Mouse (Mus musculus): ENCODE measurements around the gene Htr5b. TPM values are rescaled to one million over a fixed set of nuclear protein-coding genes. Genes with fewer than 3 reads are reported as not detected.
A peak's percentile ranks its signal among the peaks of the same experiment; 100 is the strongest.

Htr5b gene
- polyA plus RNA-seq (2015; fragmentation: Nextera tagmentation; extraction: Ambion mirVana): not detected in 2 replicates

DNA sequence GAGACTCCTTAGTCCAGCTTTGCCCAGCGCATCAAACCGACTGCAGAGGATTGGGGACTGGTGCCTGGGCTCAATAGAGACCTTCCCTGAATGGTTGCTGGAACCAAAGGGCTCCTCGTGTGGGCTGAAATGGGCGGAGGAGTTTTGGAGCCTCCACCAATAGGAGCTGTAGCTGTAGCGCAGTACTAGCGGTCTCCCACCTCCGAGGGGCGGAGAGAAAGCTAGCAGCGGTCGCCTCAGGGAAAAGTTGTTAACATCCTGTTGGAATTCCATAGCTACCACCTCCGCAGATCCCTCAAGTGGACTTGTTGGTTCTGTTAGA is at the start of gene Htr5b:
Gene Htr5b (minus strand): TSS at position 67 of the 322 bp plus-strand sequence.
- ATAC-seq (ENCODE audit: low read depth): peak; percentile 80
- peaks cover 14% of the 10 kb centered on the region for H3K27me3 ChIP-seq (ENCODE audit: control insufficient read depth, insufficient read depth, low read depth, low read length)
- 4% methylated on average over 11 of the region's 11 CpGs for WGBS

DNA sequence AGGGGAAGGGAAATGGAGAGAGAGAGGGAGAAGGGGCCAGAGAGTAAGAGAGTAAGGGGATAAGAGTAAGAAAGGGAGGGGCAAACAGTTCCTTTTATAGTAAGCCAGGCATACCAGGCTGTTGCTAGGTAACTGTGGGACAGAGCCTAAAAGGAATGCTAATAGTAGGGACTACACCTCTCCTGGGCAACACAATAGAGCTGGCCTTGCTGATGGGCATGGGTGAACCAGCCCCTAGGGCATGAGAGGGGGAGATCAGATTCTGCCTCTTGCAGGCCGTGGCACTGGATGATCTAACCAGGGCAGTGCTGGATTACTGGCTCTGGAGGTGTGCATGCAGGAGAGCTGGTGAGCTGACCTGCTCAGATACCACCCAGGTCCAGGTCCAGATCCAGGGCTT is 49.2 kb upstream of the Htr5b start:
- H3K9ac ChIP-seq (ENCODE audit: low read length): no peak overlapping the region
- H3K27ac ChIP-seq (ENCODE audit: low read length): no peak overlapping the region
- H3K9me3 ChIP-seq (ENCODE audit: control insufficient read depth, low read length): no peaks in the 10 kb centered on the region
- no peaks in the 10 kb centered on the region for H3K27me3 ChIP-seq (ENCODE audit: control insufficient read depth, insufficient read depth, low read depth, low read length)
- no peak overlapping the region for H3K4me3 ChIP-seq (ENCODE audit: low read length)
- H3K4me2 ChIP-seq (ENCODE audit: low read depth, low read length): no peak overlapping the region
- H3K36me3 ChIP-seq (ENCODE audit: control insufficient read depth, insufficient read depth, low read length): no peaks in the 10 kb centered on the region
- ATAC-seq (ENCODE audit: low read depth): no peak
- H3K4me1 ChIP-seq (replicated peaks; ENCODE audit: control insufficient read depth, insufficient read depth, low read length): no peaks in the 10 kb centered on the region
- WGBS: 22% methylated on average over 1 of the region's 1 CpGs

More for the DNA sequence above, at the start of gene Htr5b:
- no peaks in the 10 kb centered on the region for H3K36me3 ChIP-seq (ENCODE audit: control insufficient read depth, insufficient read depth, low read length)
- no peak within 1 kb of the TSS for H3K9ac ChIP-seq (ENCODE audit: low read length)
- no peak within 1 kb of the TSS for H3K27ac ChIP-seq (ENCODE audit: low read length)
- H3K4me2 ChIP-seq (ENCODE audit: low read depth, low read length): peak within 1 kb of the TSS; percentile 53
- H3K9me3 ChIP-seq (ENCODE audit: control insufficient read depth, low read length): no peaks in the 10 kb centered on the region
- peaks cover 8% of the 10 kb centered on the region for H3K4me1 ChIP-seq (replicated peaks; ENCODE audit: control insufficient read depth, insufficient read depth, low read length)
- peak within 1 kb of the TSS; percentile 28 for H3K4me3 ChIP-seq (ENCODE audit: low read length)

DNA sequence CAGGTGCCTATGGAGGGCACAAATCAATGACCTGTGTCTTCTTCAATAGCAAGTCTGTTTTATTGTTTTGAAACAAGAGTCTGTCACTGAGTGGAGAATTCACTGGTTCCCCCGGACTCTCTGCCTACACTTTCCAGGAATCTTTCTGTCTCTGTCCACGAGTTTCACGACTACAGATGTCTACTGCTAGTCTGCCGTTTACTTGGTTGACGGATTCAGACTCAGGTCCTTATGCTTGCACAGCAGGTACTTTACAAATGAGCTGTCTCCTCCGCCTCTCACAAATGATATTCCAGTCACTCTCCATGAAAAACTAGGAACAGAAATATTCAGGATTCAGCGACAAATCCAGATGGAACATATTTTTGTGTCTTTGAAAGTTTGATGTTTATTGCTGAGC is 42.3 kb upstream of the Htr5b start:
- WGBS: 77% methylated on average over 7 of the region's 7 CpGs
- ATAC-seq (ENCODE audit: low read depth): no peak
- H3K9me3 ChIP-seq (ENCODE audit: control insufficient read depth, low read length): no peaks in the 10 kb centered on the region

DNA sequence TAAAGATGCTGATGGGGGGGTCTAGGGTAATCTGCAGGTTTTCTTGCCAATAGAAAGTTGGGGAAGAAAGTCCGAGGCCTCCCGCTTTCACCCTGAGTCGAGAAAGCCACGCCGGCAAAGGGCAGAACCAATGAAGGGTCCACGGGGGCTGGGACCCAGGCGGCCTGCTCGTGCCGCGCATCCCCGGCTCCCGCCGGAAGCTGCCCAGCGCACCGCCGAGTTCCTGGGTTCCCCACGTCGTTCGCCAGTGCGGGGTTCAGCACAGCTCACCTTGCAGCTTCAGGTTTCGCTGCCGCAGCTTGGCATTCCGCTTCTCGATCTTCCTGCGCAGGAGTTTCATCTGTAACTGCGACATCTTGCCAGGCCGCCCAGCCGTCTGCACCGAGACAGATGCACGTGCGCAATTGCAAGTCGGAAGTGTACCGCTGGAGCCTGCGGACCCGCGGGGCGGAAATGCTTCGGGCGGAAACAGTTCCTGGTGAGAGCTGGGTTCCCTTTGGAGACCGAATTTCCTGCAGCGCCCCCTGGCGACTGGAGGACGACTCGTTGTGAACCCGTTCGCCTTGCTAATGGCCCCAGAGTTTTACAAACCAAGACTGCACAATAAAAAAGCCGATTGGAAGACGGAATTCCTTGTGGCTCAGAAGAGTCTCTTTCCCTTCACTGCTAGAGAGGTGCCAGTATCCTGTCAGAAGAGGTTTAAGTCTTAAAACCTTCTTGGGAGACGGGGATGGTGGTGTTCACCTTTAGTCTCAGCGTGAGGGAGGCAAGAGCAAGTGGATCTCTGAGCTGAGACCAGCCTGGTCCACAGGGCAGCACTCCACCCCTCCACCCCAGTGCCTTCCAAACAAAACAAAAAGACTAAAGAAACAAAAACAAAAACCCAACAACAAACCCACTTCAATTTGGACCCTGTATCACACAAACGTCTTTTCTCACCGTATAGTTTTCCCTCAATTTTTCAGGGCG is 39.5 kb upstream of the Htr5b start, which contains the start of gene Ddx18:
Gene Ddx18 (minus strand): TSS at position 469 of the 969 bp plus-strand sequence.
- no peaks in the 10 kb centered on the region for H3K9me3 ChIP-seq (ENCODE audit: control insufficient read depth, low read length)
- peaks cover 18% of the 10 kb centered on the region for H3K36me3 ChIP-seq (ENCODE audit: control insufficient read depth, insufficient read depth, low read length)
- H3K4me1 ChIP-seq (replicated peaks; ENCODE audit: control insufficient read depth, insufficient read depth, low read length): peaks cover 4% of the 10 kb centered on the region; the same call in 1 of the 2 replicates
- peak within 1 kb of the TSS; percentile 76 for H3K9ac ChIP-seq (ENCODE audit: low read length)
- WGBS: 7% methylated on average over 53 of the region's 53 CpGs
- H3K4me2 ChIP-seq (ENCODE audit: low read depth, low read length): peak within 1 kb of the TSS; percentile 63
- peak within 1 kb of the TSS; percentile 82 for H3K4me3 ChIP-seq (ENCODE audit: low read length)
- peak within 1 kb of the TSS; percentile 21; the same call in 1 of the 2 replicates for H3K27ac ChIP-seq (ENCODE audit: low read length)
- H3K27me3 ChIP-seq (ENCODE audit: control insufficient read depth, insufficient read depth, low read depth, low read length): no peaks in the 10 kb centered on the region
- ATAC-seq (ENCODE audit: low read depth): peak; percentile 97

More for the DNA sequence above, 42.3 kb upstream of the Htr5b start:
- Histone ChIP-seq H3K4me2 (ENCODE audit: low read depth, low read length) (no peak overlapping the region), H3K4me3 (ENCODE audit: low read length) (no peak overlapping the region), H3K27ac (ENCODE audit: low read length) (no peak overlapping the region), H3K36me3 (ENCODE audit: control insufficient read depth, insufficient read depth, low read length) (no peaks in the 10 kb centered on the region), H3K4me1 (replicated peaks; ENCODE audit: control insufficient read depth, insufficient read depth, low read length) (peaks cover 4% of the 10 kb centered on the region; the same call in 1 of the 2 replicates), H3K27me3 (ENCODE audit: control insufficient read depth, insufficient read depth, low read depth, low read length) (no peaks in the 10 kb centered on the region), H3K9ac (ENCODE audit: low read length) (no peak overlapping the region)

DNA sequence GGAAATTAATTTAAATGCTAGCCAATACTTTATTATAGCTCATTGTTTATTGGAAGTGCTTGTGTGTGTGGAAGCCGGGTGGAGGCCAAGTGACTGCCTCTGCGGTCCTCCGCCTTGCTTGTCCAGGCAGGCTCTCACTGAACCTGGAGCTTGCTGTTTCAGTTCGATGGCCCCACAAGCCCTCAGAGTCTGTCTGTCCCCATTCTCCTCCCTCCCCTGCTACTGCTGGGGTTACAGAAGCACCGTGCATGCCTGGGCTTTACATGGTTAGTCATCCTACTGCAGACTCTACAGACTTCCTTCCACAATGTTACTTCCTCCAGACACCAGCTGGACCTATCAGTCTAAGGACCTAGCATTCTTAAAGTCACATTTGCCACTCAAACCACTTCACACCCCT is 29.6 kb upstream of the Htr5b start:
- H3K4me3 ChIP-seq (ENCODE audit: low read length): no peak overlapping the region
- 90% methylated on average over 5 of the region's 5 CpGs for WGBS
- H3K27ac ChIP-seq (ENCODE audit: low read length): no peak overlapping the region
- no peaks in the 10 kb centered on the region for H3K9me3 ChIP-seq (ENCODE audit: control insufficient read depth, low read length)
- no peak overlapping the region for H3K9ac ChIP-seq (ENCODE audit: low read length)
- H3K36me3 ChIP-seq (ENCODE audit: control insufficient read depth, insufficient read depth, low read length): peaks cover 65% of the 10 kb centered on the region
- no peak for ATAC-seq (ENCODE audit: low read depth)
- H3K27me3 ChIP-seq (ENCODE audit: control insufficient read depth, insufficient read depth, low read depth, low read length): no peaks in the 10 kb centered on the region
- H3K4me1 ChIP-seq (replicated peaks; ENCODE audit: control insufficient read depth, insufficient read depth, low read length): no peaks in the 10 kb centered on the region
- no peak overlapping the region for H3K4me2 ChIP-seq (ENCODE audit: low read depth, low read length)

DNA sequence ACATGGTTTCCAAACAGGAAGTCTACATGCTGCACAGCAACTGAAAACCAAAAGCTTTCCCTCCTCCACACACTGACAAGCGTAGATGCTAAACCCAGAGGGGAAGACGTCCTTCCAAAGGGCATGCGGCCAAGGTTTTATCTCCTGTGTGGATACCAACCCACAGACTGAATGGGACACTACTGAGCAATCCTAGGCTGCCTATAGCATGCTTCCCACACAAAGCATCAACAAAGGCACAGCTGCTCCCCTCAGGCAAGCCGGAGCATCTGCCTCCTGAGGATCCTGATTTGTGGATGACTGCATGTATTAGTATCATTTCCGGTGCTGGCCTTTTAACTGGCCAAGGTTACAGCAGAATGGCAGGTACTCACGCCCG is 23.2 kb upstream of the Htr5b start:
- WGBS: 77% methylated on average over 7 of the region's 7 CpGs
- H3K36me3 ChIP-seq (ENCODE audit: control insufficient read depth, insufficient read depth, low read length): peaks cover 20% of the 10 kb centered on the region
- no peak overlapping the region for H3K4me2 ChIP-seq (ENCODE audit: low read depth, low read length)
- no peak for ATAC-seq (ENCODE audit: low read depth)
- no peaks in the 10 kb centered on the region for H3K9me3 ChIP-seq (ENCODE audit: control insufficient read depth, low read length)
- no peak overlapping the region for H3K4me3 ChIP-seq (ENCODE audit: low read length)
- no peaks in the 10 kb centered on the region for H3K27me3 ChIP-seq (ENCODE audit: control insufficient read depth, insufficient read depth, low read depth, low read length)
- no peak overlapping the region for H3K27ac ChIP-seq (ENCODE audit: low read length)
- H3K4me1 ChIP-seq (replicated peaks; ENCODE audit: control insufficient read depth, insufficient read depth, low read length): no peaks in the 10 kb centered on the region
- no peak overlapping the region for H3K9ac ChIP-seq (ENCODE audit: low read length)

DNA sequence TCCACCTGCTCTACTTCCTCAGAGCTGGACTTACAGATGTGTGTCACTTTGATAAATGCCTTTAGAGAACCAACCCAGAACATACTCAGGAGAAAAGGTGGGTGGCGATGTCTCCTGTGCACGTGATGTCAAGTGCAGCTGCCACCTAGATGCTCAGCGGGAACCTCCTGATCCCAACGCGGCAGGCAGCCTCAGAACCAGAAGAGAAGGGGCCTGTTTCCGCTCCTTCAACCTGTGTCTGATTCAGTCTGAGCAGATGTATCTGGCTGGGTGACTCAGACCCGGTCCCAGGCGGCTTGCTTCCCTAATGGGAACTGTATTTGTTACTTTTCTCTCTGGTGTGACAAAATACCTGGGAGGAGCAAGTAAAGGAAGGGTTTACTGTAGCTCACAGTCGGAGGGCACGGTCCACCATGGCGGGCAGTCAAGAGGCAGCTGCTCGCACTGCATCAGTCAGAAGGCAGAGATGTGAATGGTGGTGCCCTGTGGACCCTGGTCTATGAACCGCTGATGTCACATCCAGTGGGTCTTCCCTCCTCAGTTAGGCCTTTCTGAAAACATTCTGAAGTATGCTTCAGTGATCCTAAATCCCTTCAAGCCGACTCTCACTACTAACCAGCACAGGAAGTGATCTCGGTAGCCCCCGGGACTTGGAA is 22.7 kb upstream of the Htr5b start:
- Histone ChIP-seq H3K27me3 (ENCODE audit: control insufficient read depth, insufficient read depth, low read depth, low read length) (no peaks in the 10 kb centered on the region), H3K4me2 (ENCODE audit: low read depth, low read length) (no peak overlapping the region), H3K4me1 (replicated peaks; ENCODE audit: control insufficient read depth, insufficient read depth, low read length) (no peaks in the 10 kb centered on the region), H3K9me3 (ENCODE audit: control insufficient read depth, low read length) (no peaks in the 10 kb centered on the region), H3K27ac (ENCODE audit: low read length) (no peak overlapping the region), H3K9ac (ENCODE audit: low read length) (no peak overlapping the region), H3K4me3 (ENCODE audit: low read length) (no peak overlapping the region), H3K36me3 (ENCODE audit: control insufficient read depth, insufficient read depth, low read length) (peaks cover 16% of the 10 kb centered on the region)
- WGBS: 78% methylated on average over 16 of the region's 16 CpGs
- no peak for ATAC-seq (ENCODE audit: low read depth)

DNA sequence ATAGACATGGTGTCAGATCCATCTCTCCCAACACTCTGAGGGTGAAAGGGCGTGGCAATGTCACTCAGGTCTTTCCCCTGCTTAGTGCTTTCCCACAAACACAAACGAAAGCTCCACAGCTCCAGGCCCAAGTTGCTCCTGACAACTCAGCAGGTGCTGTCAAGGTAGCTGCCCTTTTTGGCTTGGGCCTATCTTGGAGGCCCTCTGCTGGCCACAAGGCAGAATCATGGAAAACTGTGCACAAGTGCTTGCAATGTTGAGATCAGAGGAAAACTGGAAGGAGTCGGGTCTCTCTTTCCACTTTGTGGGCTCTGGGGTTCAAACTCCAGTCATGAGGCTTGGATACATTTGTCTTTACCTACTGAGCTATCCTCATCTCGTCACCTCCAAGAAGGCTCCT is 21.2 kb upstream of the Htr5b start:
- no peak for ATAC-seq (ENCODE audit: low read depth)
- H3K4me1 ChIP-seq (replicated peaks; ENCODE audit: control insufficient read depth, insufficient read depth, low read length): no peaks in the 10 kb centered on the region
- peaks cover 11% of the 10 kb centered on the region for H3K36me3 ChIP-seq (ENCODE audit: control insufficient read depth, insufficient read depth, low read length)
- H3K27me3 ChIP-seq (ENCODE audit: control insufficient read depth, insufficient read depth, low read depth, low read length): no peaks in the 10 kb centered on the region
- H3K4me3 ChIP-seq (ENCODE audit: low read length): no peak overlapping the region
- no peak overlapping the region for H3K27ac ChIP-seq (ENCODE audit: low read length)
- no peak overlapping the region for H3K4me2 ChIP-seq (ENCODE audit: low read depth, low read length)
- no peak overlapping the region for H3K9ac ChIP-seq (ENCODE audit: low read length)
- 64% methylated on average over 4 of the region's 4 CpGs for WGBS
- no peaks in the 10 kb centered on the region for H3K9me3 ChIP-seq (ENCODE audit: control insufficient read depth, low read length)

DNA sequence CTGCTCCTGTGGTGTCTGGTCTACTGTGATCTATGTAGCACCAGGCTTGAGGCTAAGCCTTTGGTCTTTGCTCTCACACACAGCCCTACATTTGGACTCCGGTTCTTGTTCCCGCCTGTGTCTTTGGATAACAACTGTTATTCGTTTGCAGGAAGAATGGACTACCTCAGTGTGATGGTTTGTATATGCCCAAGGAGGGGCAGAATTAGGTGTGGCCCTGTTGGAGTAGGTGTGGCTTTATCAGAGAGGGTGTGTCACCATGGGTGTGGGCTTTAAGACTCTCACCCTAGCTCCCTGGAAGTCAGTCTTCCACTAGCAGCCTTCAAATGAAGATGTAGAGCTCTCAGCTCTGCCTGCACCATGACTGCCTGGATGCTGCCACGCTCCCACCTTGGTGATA is 20.4 kb upstream of the Htr5b start:
- no peak overlapping the region for H3K4me3 ChIP-seq (ENCODE audit: low read length)
- no peaks in the 10 kb centered on the region for H3K4me1 ChIP-seq (replicated peaks; ENCODE audit: control insufficient read depth, insufficient read depth, low read length)
- 91% methylated on average over 4 of the region's 4 CpGs for whole genome bisulfite sequencing
- H3K9me3 ChIP-seq (ENCODE audit: control insufficient read depth, low read length): no peaks in the 10 kb centered on the region
- H3K9ac ChIP-seq (ENCODE audit: low read length): no peak overlapping the region
- no peak for ATAC-seq (ENCODE audit: low read depth)
- H3K27me3 ChIP-seq (ENCODE audit: control insufficient read depth, insufficient read depth, low read depth, low read length): no peaks in the 10 kb centered on the region
- peaks cover 8% of the 10 kb centered on the region for H3K36me3 ChIP-seq (ENCODE audit: control insufficient read depth, insufficient read depth, low read length)
- no peak overlapping the region for H3K27ac ChIP-seq (ENCODE audit: low read length)
- no peak overlapping the region for H3K4me2 ChIP-seq (ENCODE audit: low read depth, low read length)
